Comparison of ENCODE assay signal across 15 mouse cellular contexts in genomic region chr2:7233411-7233810, GRCm38 (mm10).
"Had no signal": no experiment of that assay in that cellular context is flagged by ENCODE, and none has a peak within 500 bp of the region (broad histone marks: within the 10 kb centered on the region; RNA-seq: fewer than 3 reads in every experiment).

No protein-coding gene starts in this region.

- DNase-seq: kidney, adult 2 months; kidney, postnatal 25 days; liver, embryonic 13.5 days; lung, adult 2 months; lung, postnatal 14 days; lung, postnatal 4 days; midbrain, embryonic 14.5 days; retina, postnatal 1 day; thymus, adult 18-20 months; thymus, postnatal 36 days had no signal

- H3K27ac ChIP-seq: kidney, postnatal 0 days; liver, embryonic 13.5 days; neural tube, embryonic 12.5 days; neural tube, embryonic 15.5 days; stomach, postnatal 0 days had no signal

- H3K4me1 ChIP-seq: liver, embryonic 13.5 days; neural tube, embryonic 12.5 days; neural tube, embryonic 15.5 days had no signal

- H3K9me3 ChIP-seq: liver, embryonic 13.5 days; neural tube, embryonic 12.5 days; neural tube, embryonic 15.5 days had no signal

- H3K4me2 ChIP-seq: liver, embryonic 13.5 days; midbrain, embryonic 11.5 days; neural tube, embryonic 12.5 days; neural tube, embryonic 15.5 days had no signal

- H3K9ac ChIP-seq: liver, embryonic 13.5 days; neural tube, embryonic 12.5 days; neural tube, embryonic 15.5 days had no signal

- H3K4me3 ChIP-seq: liver, embryonic 13.5 days; neural tube, embryonic 12.5 days; neural tube, embryonic 15.5 days had no signal

- H3K36me3 ChIP-seq: liver, embryonic 13.5 days; neural tube, embryonic 12.5 days; neural tube, embryonic 15.5 days had no signal

- H3K27me3 ChIP-seq: liver, embryonic 13.5 days; neural tube, embryonic 12.5 days; neural tube, embryonic 15.5 days had no signal
